Mouse (Mus musculus): Measurements from ENCODE around the gene Bsdc1. TPM values are rescaled to one million over a fixed set of nuclear protein-coding genes. Genes with fewer than 3 reads are reported as not detected.

Bsdc1 gene
- polyA plus RNA-seq, 1 experiment from 2014 or later = 31.5 TPM

DNA sequence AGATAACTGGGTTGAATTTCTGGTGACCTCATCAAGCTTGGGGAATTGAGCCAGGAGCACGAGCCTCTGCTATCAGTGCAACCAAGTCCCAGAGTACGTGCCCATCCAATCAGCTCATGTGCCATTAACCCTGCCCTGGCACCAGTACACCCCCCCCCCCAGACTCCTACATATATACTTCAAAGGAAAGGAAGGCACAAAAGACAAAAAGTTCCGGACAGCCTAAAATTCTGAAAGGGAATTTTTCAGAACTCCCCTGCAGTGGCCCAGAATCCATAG lies 46.8 kb downstream of the Bsdc1 start:
- WGBS = 84% methylated on average over 3 of the region's 3 CpGs
- Histone ChIP-seq H3K4me1 (ENCODE audit: control insufficient read depth, insufficient read depth, low read length) (peaks cover 4% of the 10 kb centered on the region; the same call in 1 of the 2 replicates), H3K4me3 (ENCODE audit: low read depth, low read length) (no peak overlapping the region), H3K36me3 (ENCODE audit: control insufficient read depth, insufficient read depth, low read length) (no peaks in the 10 kb centered on the region), H3K27ac (ENCODE audit: low read length) (no peak overlapping the region), H3K4me2 (ENCODE audit: low read length) (no peak overlapping the region), H3K9me3 (replicated peaks; ENCODE audit: control insufficient read depth, low read length, poor library complexity, severe bottlenecking) (no peaks in the 10 kb centered on the region), H3K27me3 (ENCODE audit: control insufficient read depth, insufficient read depth, low read depth, low read length) (no peaks in the 10 kb centered on the region), H3K9ac (ENCODE audit: low read depth, low read length) (no peak overlapping the region)
- ATAC-seq = no peak

DNA sequence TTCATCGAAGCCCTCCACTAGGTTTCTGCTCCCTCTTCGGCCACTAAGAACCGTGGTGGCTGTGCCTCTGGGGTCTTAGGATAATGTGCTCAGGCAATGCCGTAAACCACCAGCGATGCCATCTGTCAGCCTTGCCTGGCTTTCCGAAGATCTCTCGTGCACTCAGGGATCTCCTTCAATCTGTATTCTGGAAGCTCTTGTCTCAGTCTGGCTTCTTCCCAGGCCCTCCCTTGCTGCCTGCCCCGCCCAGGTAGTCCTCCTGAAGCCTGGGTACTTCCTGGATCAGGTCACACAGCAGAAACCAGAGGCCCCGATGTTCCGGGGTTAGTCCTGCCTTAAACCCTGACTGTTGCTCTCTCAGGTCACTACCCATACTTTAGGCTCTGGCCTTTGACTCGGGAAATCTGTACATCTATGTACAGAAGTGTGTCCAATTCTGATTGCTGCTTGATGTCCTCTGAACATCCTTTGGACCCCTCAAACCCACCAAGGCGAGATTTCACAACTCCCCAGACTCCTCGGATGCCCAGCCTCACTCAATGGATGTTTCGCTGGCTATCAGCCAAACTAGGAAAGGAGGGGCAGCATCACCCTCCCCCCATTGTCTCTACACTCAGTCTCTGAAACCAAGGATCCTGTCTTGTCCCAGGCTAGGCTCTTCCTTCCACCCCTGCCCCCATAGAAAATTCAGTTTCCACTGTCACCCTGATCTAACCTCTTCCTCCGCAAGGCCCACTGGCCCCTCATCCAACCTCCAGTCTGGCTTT lies 47.6 kb downstream of the Bsdc1 start:
- no peaks in the 10 kb centered on the region for H3K9me3 ChIP-seq (replicated peaks; ENCODE audit: control insufficient read depth, low read length, poor library complexity, severe bottlenecking)
- 57% methylated on average over 15 of the region's 15 CpGs for WGBS
- no peak overlapping the region for H3K4me3 ChIP-seq (ENCODE audit: low read depth, low read length)
- no peak overlapping the region for H3K4me2 ChIP-seq (ENCODE audit: low read length)
- no peaks in the 10 kb centered on the region for H3K27me3 ChIP-seq (ENCODE audit: control insufficient read depth, insufficient read depth, low read depth, low read length)
- no peaks in the 10 kb centered on the region for H3K36me3 ChIP-seq (ENCODE audit: control insufficient read depth, insufficient read depth, low read length)
- peaks cover 4% of the 10 kb centered on the region; the same call in 1 of the 2 replicates for H3K4me1 ChIP-seq (ENCODE audit: control insufficient read depth, insufficient read depth, low read length)
- H3K27ac ChIP-seq (ENCODE audit: low read length) = no peak overlapping the region
- no peak for ATAC-seq
- no peak overlapping the region for H3K9ac ChIP-seq (ENCODE audit: low read depth, low read length)

DNA sequence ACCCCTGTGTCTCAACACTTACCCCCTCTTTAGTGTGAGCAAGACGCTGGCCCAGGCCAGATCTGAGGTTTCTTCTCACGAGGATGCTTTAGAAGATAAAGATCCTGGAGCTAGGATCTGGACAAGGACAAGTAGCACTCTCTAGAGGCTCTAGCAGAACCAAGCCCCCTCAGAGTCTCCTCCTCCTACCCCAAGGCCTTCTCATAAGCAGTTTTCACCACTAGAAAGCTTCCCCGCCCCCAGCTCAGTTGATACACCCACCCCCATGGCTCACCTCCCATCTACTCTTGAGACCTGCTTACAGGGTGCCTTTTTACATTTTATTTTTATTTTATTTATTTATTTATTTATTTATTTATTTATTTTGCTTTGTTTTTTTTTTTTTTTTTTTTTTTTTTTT lies 48.3 kb downstream of the Bsdc1 start:
- no peak for ATAC-seq
- Histone ChIP-seq H3K4me1 (ENCODE audit: control insufficient read depth, insufficient read depth, low read length) (peaks cover 4% of the 10 kb centered on the region; the same call in 1 of the 2 replicates), H3K9ac (ENCODE audit: low read depth, low read length) (no peak overlapping the region), H3K4me2 (ENCODE audit: low read length) (no peak overlapping the region), H3K9me3 (replicated peaks; ENCODE audit: control insufficient read depth, low read length, poor library complexity, severe bottlenecking) (no peaks in the 10 kb centered on the region), H3K27me3 (ENCODE audit: control insufficient read depth, insufficient read depth, low read depth, low read length) (no peaks in the 10 kb centered on the region), H3K4me3 (ENCODE audit: low read depth, low read length) (no peak overlapping the region), H3K36me3 (ENCODE audit: control insufficient read depth, insufficient read depth, low read length) (no peaks in the 10 kb centered on the region), H3K27ac (ENCODE audit: low read length) (no peak overlapping the region)
- WGBS = 52% methylated on average over 3 of the region's 3 CpGs

DNA sequence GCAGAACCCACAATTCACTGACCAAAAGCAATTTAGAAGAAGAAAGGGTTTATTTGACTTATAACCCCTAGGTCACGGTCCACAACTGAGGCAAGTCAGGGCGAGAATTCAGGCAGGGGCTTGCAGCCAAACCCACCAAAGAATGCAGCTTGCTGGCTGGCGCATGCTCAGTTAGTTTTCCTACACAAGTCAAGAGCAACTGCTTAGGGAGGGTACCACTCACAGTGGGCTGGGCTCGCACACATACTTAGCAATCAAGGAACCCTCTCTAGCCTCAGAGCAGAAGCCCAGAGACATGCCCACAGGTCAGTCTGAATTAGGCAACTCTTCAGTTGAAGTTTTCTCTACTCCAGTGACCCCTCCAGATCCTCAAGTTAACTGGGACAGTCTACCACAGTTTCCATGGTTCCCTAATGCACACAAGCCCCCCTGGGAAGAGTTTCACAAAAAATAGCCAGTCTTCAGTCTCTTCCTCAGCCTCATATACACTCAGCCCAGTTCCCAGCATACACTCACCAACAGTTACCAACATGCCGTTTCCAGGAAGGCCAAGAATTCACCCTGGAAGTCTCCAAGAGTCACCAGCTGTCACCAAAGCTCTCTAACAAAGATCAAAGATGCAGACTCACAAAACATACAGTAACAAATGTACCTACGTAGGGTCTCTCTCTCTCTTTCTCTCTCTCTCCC lies 49.5 kb downstream of the Bsdc1 start:
- no peak overlapping the region for H3K4me3 ChIP-seq (ENCODE audit: low read depth, low read length)
- no peak overlapping the region for H3K9ac ChIP-seq (ENCODE audit: low read depth, low read length)
- no peaks in the 10 kb centered on the region; the same call in 1 of the 2 replicates for H3K36me3 ChIP-seq (ENCODE audit: control insufficient read depth, insufficient read depth, low read length)
- H3K9me3 ChIP-seq (replicated peaks; ENCODE audit: control insufficient read depth, low read length, poor library complexity, severe bottlenecking) = no peaks in the 10 kb centered on the region
- H3K4me1 ChIP-seq (ENCODE audit: control insufficient read depth, insufficient read depth, low read length) = peaks cover 11% of the 10 kb centered on the region
- H3K27me3 ChIP-seq (ENCODE audit: control insufficient read depth, insufficient read depth, low read depth, low read length) = no peaks in the 10 kb centered on the region
- ATAC-seq = no peak
- H3K4me2 ChIP-seq (ENCODE audit: low read length) = no peak overlapping the region
- WGBS = 39% methylated on average over 6 of the region's 6 CpGs
- no peak overlapping the region for H3K27ac ChIP-seq (ENCODE audit: low read length)

DNA sequence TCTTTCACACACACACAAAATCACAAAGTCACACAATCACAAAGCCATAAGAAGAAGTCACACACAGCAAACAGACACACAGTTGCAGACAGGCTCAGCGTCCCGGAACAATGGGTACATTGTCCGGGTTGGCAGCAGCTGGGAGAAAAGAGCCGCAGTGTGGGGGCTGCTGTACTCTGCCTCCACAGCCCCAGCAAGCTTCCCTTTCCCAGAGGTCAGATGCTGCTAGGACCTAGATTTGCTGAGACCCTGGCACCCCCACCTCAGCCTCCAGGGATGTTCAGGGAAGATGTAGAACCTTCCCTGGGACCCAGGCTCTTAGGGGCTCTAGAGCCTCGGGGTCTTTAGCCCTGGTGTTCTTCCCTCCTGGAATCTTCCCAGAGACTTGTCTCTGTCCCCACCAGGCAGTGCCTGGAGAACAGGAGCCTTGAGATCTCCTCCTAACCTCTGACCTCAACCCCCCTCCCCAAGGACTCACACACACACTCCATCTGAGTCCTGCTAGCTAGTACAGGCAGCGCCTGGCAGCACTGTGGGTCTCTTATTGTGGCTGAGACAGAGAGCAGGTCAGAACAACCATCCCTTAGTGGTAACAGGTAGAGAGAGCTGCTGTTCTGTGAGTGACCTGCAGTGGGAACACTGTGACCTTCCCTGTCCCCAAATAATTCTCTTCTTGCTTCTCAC lies 50.2 kb downstream of the Bsdc1 start:
- H3K9me3 ChIP-seq (replicated peaks; ENCODE audit: control insufficient read depth, low read length, poor library complexity, severe bottlenecking) = no peaks in the 10 kb centered on the region
- no peak for ATAC-seq
- 15% methylated on average over 6 of the region's 6 CpGs for WGBS
- peaks cover 13% of the 10 kb centered on the region for H3K4me1 ChIP-seq (ENCODE audit: control insufficient read depth, insufficient read depth, low read length)
- H3K36me3 ChIP-seq (ENCODE audit: control insufficient read depth, insufficient read depth, low read length) = peaks cover 2% of the 10 kb centered on the region
- no peaks in the 10 kb centered on the region for H3K27me3 ChIP-seq (ENCODE audit: control insufficient read depth, insufficient read depth, low read depth, low read length)
- no peak overlapping the region for H3K4me3 ChIP-seq (ENCODE audit: low read depth, low read length)
- H3K4me2 ChIP-seq (ENCODE audit: low read length) = no peak overlapping the region
- no peak overlapping the region for H3K9ac ChIP-seq (ENCODE audit: low read depth, low read length)
- H3K27ac ChIP-seq (ENCODE audit: low read length) = 0 out of 2 replicates have a peak overlapping the region, but pooled peaks have one; percentile 0

DNA sequence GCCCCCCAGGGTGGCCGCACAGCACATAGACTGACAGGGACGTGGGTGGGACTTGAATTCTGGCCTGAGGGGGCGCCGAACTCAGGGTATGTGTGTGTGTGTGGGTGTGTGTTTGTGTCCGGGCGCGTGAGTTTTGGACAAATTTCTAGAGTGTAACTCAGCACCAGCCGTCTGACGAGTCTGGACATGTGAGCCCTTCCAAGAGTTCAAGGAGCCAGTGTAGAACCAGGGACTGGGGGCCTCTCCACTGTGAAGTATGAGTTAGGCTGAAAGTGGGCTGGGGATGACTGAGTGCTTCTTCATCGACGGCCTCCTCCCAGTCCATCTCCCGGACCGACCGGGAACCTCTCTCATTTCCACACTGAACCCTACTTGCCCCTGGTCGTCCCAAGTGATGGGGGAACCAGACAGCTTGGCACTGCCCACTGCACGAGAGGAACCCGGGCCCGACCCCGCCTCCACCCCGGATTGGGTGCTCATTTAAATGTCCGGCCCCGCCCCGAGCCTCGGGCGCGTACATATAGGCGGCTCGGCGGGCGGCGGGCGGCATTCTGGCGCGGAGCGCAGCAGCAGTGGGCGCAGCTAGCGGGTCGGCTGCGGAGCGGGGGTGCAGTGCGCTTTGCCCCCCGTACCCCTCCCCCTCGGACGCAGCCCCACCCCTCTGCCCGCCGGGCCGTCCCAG lies 51.8 kb downstream of the Bsdc1 start, which contains the start of gene Marcksl1:
Gene Marcksl1 (plus strand): TSS at position 496 of the 682 bp plus-strand sequence.
- 5% methylated on average over 45 of the region's 47 CpGs for WGBS
- peak within 1 kb of the TSS; percentile 100 for H3K9ac ChIP-seq (ENCODE audit: low read depth, low read length)
- H3K4me2 ChIP-seq (ENCODE audit: low read length) = peak within 1 kb of the TSS; percentile 87
- no peaks in the 10 kb centered on the region for H3K27me3 ChIP-seq (ENCODE audit: control insufficient read depth, insufficient read depth, low read depth, low read length)
- peaks cover 14% of the 10 kb centered on the region for H3K4me1 ChIP-seq (ENCODE audit: control insufficient read depth, insufficient read depth, low read length)
- no peaks in the 10 kb centered on the region for H3K9me3 ChIP-seq (replicated peaks; ENCODE audit: control insufficient read depth, low read length, poor library complexity, severe bottlenecking)
- peak within 1 kb of the TSS; percentile 100 for H3K4me3 ChIP-seq (ENCODE audit: low read depth, low read length)
- ATAC-seq = peak; percentile 82
- peaks cover 12% of the 10 kb centered on the region for H3K36me3 ChIP-seq (ENCODE audit: control insufficient read depth, insufficient read depth, low read length)
- H3K27ac ChIP-seq (ENCODE audit: low read length) = peak within 1 kb of the TSS; percentile 99

DNA sequence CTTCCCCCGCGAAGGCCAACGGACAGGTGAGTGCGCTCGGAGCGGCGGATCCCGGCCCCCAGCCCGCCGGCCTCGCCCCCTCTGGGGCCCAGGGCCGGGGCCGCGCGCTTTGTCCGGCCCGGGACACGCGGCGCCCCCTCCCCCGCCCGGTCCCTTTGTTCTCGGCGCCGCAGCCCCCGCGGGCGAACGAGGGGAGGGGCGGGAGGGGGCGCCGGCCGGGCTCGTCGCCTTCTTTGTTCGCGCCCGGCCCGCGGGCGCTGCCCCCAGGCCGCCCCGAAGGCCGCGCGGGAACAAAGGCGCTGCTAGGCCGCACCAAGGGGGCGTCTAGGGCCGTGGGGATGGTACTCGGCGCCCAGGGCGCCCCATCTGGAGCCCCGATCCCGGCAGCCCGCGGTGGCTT lies 52.5 kb downstream of the Bsdc1 start:
- peaks cover 12% of the 10 kb centered on the region for H3K36me3 ChIP-seq (ENCODE audit: control insufficient read depth, insufficient read depth, low read length)
- peak overlapping the region; percentile 99 for H3K27ac ChIP-seq (ENCODE audit: low read length)
- ATAC-seq = peak; percentile 27
- 1% methylated on average over 25 of the region's 57 CpGs for WGBS
- peak overlapping the region; percentile 100 for H3K9ac ChIP-seq (ENCODE audit: low read depth, low read length)
- H3K4me3 ChIP-seq (ENCODE audit: low read depth, low read length) = peak overlapping the region; percentile 100
- peak overlapping the region; percentile 87 for H3K4me2 ChIP-seq (ENCODE audit: low read length)
- H3K9me3 ChIP-seq (replicated peaks; ENCODE audit: control insufficient read depth, low read length, poor library complexity, severe bottlenecking) = no peaks in the 10 kb centered on the region
- H3K4me1 ChIP-seq (ENCODE audit: control insufficient read depth, insufficient read depth, low read length) = peaks cover 13% of the 10 kb centered on the region
- no peaks in the 10 kb centered on the region for H3K27me3 ChIP-seq (ENCODE audit: control insufficient read depth, insufficient read depth, low read depth, low read length)

DNA sequence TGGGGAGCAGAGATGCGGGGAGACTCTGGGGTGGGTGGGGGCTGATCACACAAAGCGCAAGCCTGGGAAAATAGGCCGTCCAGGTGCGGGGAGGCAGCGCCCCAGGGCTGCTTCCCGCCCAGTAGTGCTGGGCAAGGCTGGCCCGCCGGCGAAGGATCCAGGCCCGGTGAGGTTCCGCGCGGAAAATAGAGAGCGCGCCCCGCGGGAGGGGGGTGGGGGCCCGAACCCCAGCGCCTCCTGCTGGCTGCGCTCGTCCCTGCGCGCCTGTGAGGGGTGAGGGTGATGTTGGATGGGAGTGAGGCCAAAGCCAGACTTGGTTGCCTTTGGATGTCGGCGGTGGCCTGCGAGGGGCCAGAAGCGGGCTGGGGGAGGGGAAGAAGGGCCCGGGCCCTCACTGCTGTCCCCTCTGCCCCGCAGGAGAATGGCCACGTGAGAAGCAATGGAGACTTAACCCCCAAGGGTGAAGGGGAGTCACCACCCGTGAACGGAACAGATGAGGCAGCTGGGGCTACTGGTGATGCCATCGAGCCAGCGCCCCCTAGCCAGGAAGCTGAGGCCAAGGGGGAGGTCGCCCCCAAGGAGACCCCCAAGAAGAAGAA lies 53.0 kb downstream of the Bsdc1 start:
- no peaks in the 10 kb centered on the region for H3K9me3 ChIP-seq (replicated peaks; ENCODE audit: control insufficient read depth, low read length, poor library complexity, severe bottlenecking)
- H3K4me1 ChIP-seq (ENCODE audit: control insufficient read depth, insufficient read depth, low read length) = peaks cover 10% of the 10 kb centered on the region
- peak overlapping the region; percentile 87 for H3K4me2 ChIP-seq (ENCODE audit: low read length)
- no peaks in the 10 kb centered on the region for H3K27me3 ChIP-seq (ENCODE audit: control insufficient read depth, insufficient read depth, low read depth, low read length)
- peaks cover 12% of the 10 kb centered on the region for H3K36me3 ChIP-seq (ENCODE audit: control insufficient read depth, insufficient read depth, low read length)
- ATAC-seq = peak; percentile 53; the same call in 1 of the 2 replicates
- 0% methylated on average over 31 of the region's 35 CpGs for WGBS
- H3K27ac ChIP-seq (ENCODE audit: low read length) = peak overlapping the region; percentile 99
- peak overlapping the region; percentile 100 for H3K9ac ChIP-seq (ENCODE audit: low read depth, low read length)
- H3K4me3 ChIP-seq (ENCODE audit: low read depth, low read length) = peak overlapping the region; percentile 100

All from midbrain, embryonic 16.5 days (tissue).